Mouse (Mus musculus) neural tube, embryonic 11.5 days (tissue): ENCODE data around the gene Zfp536. TPM values are rescaled to one million over a fixed set of nuclear protein-coding genes. Genes with fewer than 3 reads are reported as not detected.

Experiments
- ATAC-seq: fragments of 200-750 bp; cut with Nextera tagmentation; 2 replicates; pipeline ENCODE4 v1.8.0; 2017; ENCODE audit warnings: moderate number of reproducible peaks, mild to moderate bottlenecking, moderate TSS enrichment, moderate library complexity; ENCODE audit not compliant: insufficient read depth, low FRiP score, low TSS enrichment
- DNase-seq: peaks from one replicate; pipeline ENCODE4 v3.0.0-alpha.2; 2015; ENCODE audit warnings: low spot score
- H3K27ac ChIP-seq: fragments of 300-500 bp; sonication (generic); 2 replicates; pipeline ENCODE4 v1.5.1; 2014; ENCODE audit warnings: low read depth, mild to moderate bottlenecking, low read length
- H3K27me3 ChIP-seq: fragments of 300-500 bp; sonication (generic); 2 replicates; pipeline ENCODE4 v1.6.1; 2014; ENCODE audit warnings: mild to moderate bottlenecking, low read length, mixed read lengths; ENCODE audit not compliant: control insufficient read depth, insufficient read depth
- H3K36me3 ChIP-seq: fragments of 300-500 bp; sonication (generic); 2 replicates; pipeline ENCODE4 v1.6.1; 2014; ENCODE audit warnings: mild to moderate bottlenecking, low read length, moderate library complexity, mixed read lengths; ENCODE audit not compliant: control insufficient read depth, insufficient read depth
- H3K4me1 ChIP-seq: fragments of 300-500 bp; sonication (generic); 2 replicates; pipeline ENCODE4 v1.6.1; 2014; ENCODE audit warnings: low read length, mixed read lengths; ENCODE audit not compliant: control insufficient read depth, insufficient read depth
- H3K4me2 ChIP-seq: fragments of 300-500 bp; sonication (generic); 2 replicates; pipeline ENCODE4 v1.6.1; 2014; ENCODE audit warnings: low read depth, mild to moderate bottlenecking, moderate library complexity
- H3K4me3 ChIP-seq: fragments of 300-500 bp; sonication (generic); 2 replicates; pipeline ENCODE4 v1.5.1; 2014; ENCODE audit warnings: low read depth, low read length
- H3K9ac ChIP-seq: fragments of 300-500 bp; sonication (generic); 2 replicates; pipeline ENCODE4 v1.6.1; 2014; ENCODE audit warnings: mild to moderate bottlenecking, low read length
- H3K9me3 ChIP-seq: fragments of 300-500 bp; sonication (generic); 2 replicates; pipeline ENCODE4 v1.6.1; 2016; ENCODE audit warnings: low read length; ENCODE audit not compliant: control insufficient read depth
- WGBS: fragments of 180-500 bp; shearing (Covaris S2); extraction: QIAGEN DNeasy Blood & Tissue Kit; methylation state at CpG from one replicate; pipeline ENCODE4 v1.1.7; 2014; 5-methylcytosine and 5-hydroxymethylcytosine counted together
- polyA plus RNA-seq: library from polyadenylated mRNA; unstranded; fragments of >200 nt; fragmentation: Nextera tagmentation; extraction: Ambion mirVana; gene quantifications from 2 replicates; pipeline ENCODE4 v1.2.1, GENCODE M21; 2014

The Zfp536 gene
- polyA plus RNA-seq, 1 experiment from 2014 or later, result 23.6 TPM

DNA sequence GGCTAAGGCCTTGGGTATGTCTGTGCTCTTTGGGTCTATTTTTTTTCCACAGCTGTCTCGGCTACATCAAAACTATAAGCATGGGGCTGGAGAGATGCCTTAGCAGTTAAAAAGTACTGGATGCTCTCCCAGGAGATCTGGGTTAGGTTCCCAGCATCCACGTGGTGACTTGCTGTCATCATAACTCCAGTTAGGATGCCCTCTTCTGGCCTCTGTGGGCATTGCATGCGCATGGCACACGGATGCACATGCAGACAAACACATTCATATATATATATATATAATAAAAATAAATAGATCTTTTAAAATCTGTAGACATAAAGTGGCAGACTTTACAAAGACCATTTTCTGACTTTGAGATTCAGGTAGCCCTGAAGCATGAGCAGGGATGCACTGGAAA, 290.9 kb downstream of the Zfp536 start:
- no peak for DNase-seq

GRCm38 (mm10) chr7:37481165-37481564, 292.3 kb downstream of the Zfp536 start:
- Histone ChIP-seq H3K9me3 (no peaks in the 10 kb centered on the region), H3K4me1 (no peaks in the 10 kb centered on the region; the same call in 1 of the 2 replicates), H3K4me3 (no peak overlapping the region), H3K4me2 (no peak overlapping the region), H3K27ac (no peak overlapping the region), H3K27me3 (no peaks in the 10 kb centered on the region), H3K9ac (no peak overlapping the region), H3K36me3 (no peaks in the 10 kb centered on the region)
- no peak for DNase-seq
- WGBS, result 84% methylated on average over 6 of the region's 6 CpGs
- ATAC-seq, result no peak

More for the DNA sequence above, 290.9 kb downstream of the Zfp536 start:
- 70% methylated on average over 4 of the region's 4 CpGs for WGBS
- no peak overlapping the region for H3K4me2 ChIP-seq
- H3K27me3 ChIP-seq, result no peaks in the 10 kb centered on the region
- ATAC-seq, result no peak
- no peak overlapping the region for H3K9ac ChIP-seq
- no peaks in the 10 kb centered on the region; the same call in 1 of the 2 replicates for H3K4me1 ChIP-seq
- no peaks in the 10 kb centered on the region for H3K9me3 ChIP-seq
- no peak overlapping the region for H3K27ac ChIP-seq
- H3K36me3 ChIP-seq, result no peaks in the 10 kb centered on the region
- H3K4me3 ChIP-seq, result no peak overlapping the region

- WGBS, result 85% methylated on average over 5 of the region's 5 CpGs
- Histone ChIP-seq H3K9me3 (no peaks in the 10 kb centered on the region), H3K4me3 (no peak overlapping the region), H3K27me3 (no peaks in the 10 kb centered on the region), H3K36me3 (no peaks in the 10 kb centered on the region), H3K4me2 (no peak overlapping the region), H3K27ac (no peak overlapping the region), H3K4me1 (peaks cover 2% of the 10 kb centered on the region; the same call in 1 of the 2 replicates), H3K9ac (no peak overlapping the region)
- DNase-seq (no peak), ATAC-seq (no peak)
Observed at GRCm38 (mm10) chr7:37477309-37477708, 296.1 kb downstream of the Zfp536 start.

DNA sequence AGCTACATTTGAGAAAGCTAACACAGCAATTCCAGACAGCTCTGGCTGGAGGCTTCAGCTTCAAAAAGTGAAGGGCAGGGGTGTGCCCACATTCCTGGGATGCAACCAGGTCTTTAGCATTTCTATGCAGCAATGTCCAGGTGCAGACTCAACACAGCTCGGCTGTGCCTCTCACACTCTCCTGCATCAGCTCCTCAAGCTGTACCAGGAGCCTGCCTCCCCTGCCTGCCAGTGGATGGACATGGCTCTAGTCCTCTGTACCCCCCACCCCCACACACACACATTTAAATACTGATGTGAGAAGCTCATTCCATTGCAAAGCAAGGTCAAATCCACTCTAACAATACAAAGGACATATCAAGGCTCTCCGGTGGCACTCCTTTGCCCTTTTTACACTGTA, 298.0 kb downstream of the Zfp536 start:
- Histone ChIP-seq H3K9ac (no peak overlapping the region), H3K9me3 (no peaks in the 10 kb centered on the region), H3K4me1 (peaks cover 2% of the 10 kb centered on the region; the same call in 1 of the 2 replicates), H3K27me3 (no peaks in the 10 kb centered on the region), H3K4me3 (no peak overlapping the region), H3K27ac (no peak overlapping the region), H3K4me2 (no peak overlapping the region), H3K36me3 (no peaks in the 10 kb centered on the region)
- ATAC-seq (no peak), DNase-seq (no peak)
- WGBS, result 70% methylated on average over 2 of the region's 2 CpGs

DNA sequence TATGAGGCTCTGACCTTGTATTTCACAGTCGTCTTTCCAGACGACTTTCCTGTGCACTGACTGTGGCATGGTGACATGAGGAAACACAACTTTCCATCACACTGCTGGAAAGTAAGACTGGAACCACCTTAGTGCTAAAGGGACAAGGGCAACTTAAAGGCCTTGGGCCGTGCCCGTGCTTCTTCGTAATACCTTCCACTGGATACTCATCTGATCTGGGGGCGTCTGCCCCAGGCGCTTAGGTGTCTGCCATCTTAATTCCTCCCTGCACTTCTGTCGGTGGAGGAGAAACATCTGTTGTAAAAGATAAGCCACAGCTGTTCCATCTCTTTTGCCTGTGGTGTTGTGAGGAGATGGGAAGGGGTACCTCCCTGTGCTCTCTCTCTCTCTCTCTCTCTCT, 299.2 kb downstream of the Zfp536 start:
- no peak overlapping the region for H3K27ac ChIP-seq
- no peaks in the 10 kb centered on the region for H3K36me3 ChIP-seq
- no peak overlapping the region for H3K9ac ChIP-seq
- H3K27me3 ChIP-seq, result no peaks in the 10 kb centered on the region
- 82% methylated on average over 8 of the region's 8 CpGs for WGBS
- no peak overlapping the region for H3K4me3 ChIP-seq
- ATAC-seq (no peak), DNase-seq (no peak)
- peaks cover 2% of the 10 kb centered on the region; the same call in 1 of the 2 replicates for H3K4me1 ChIP-seq
- H3K9me3 ChIP-seq, result no peaks in the 10 kb centered on the region
- H3K4me2 ChIP-seq, result no peak overlapping the region

DNA sequence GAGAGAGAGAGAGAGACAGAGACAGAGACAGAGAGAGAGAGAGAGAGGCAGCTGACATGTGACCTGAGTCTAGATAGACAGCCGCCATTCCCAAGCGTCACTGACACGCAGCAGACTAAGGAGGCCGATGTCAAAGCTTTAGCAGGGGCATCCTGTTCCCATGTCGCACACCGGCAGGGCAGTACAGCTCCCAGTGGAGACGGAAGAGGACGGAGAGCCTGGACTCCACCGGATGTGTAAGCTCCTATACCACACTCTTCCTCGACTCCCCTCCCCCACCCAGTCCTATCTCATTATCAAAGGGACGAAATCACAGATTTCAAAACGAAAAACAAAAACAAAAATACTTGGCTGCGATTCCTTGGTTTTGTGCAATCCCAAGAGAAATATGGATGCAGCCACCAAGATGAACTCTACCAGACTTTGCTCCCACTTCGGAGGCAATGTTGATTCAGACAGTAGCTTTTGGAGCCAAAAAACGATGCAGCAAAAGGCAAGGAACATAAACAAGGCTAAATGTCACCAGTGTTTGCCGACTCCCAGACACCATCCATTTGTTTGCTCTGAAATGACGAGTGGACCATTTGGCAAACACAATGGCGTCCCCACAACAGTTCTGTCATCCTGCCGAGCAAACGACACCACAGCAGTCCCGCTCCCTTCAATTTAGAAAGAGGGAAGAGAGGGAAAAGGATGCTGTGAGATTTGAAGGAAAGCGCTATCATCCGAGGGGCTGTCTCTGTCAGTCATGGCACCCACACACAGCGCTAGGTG, 299.9 kb downstream of the Zfp536 start:
- DNase-seq (no peak), ATAC-seq (no peak)
- 57% methylated on average over 24 of the region's 24 CpGs for WGBS
- no peaks in the 10 kb centered on the region for H3K27me3 ChIP-seq
- H3K4me3 ChIP-seq, result no peak overlapping the region
- no peak overlapping the region for H3K27ac ChIP-seq
- H3K36me3 ChIP-seq, result no peaks in the 10 kb centered on the region
- no peaks in the 10 kb centered on the region for H3K9me3 ChIP-seq
- H3K4me1 ChIP-seq, result peaks cover 2% of the 10 kb centered on the region; the same call in 1 of the 2 replicates
- H3K9ac ChIP-seq, result no peak overlapping the region
- no peak overlapping the region for H3K4me2 ChIP-seq

- Histone ChIP-seq H3K27ac (no peak overlapping the region), H3K9ac (no peak overlapping the region), H3K9me3 (no peaks in the 10 kb centered on the region), H3K4me2 (no peak overlapping the region), H3K4me1 (peaks cover 2% of the 10 kb centered on the region; the same call in 1 of the 2 replicates), H3K4me3 (no peak overlapping the region), H3K36me3 (no peaks in the 10 kb centered on the region), H3K27me3 (no peaks in the 10 kb centered on the region)
- no peak for DNase-seq
- ATAC-seq, result no peak
- WGBS, result 51% methylated on average over 8 of the region's 8 CpGs
Observed at GRCm38 (mm10) chr7:37471726-37472125, 301.7 kb downstream of the Zfp536 start.

- H3K9me3 ChIP-seq, result no peaks in the 10 kb centered on the region
- WGBS, result 40% methylated on average over 9 of the region's 9 CpGs
- ATAC-seq (no peak), DNase-seq (no peak)
- H3K9ac ChIP-seq, result no peak overlapping the region
- H3K27ac ChIP-seq, result no peak overlapping the region
- no peak overlapping the region for H3K4me3 ChIP-seq
- no peaks in the 10 kb centered on the region for H3K36me3 ChIP-seq
- H3K27me3 ChIP-seq, result no peaks in the 10 kb centered on the region
- H3K4me1 ChIP-seq, result peaks cover 5% of the 10 kb centered on the region
- no peak overlapping the region for H3K4me2 ChIP-seq
Observed at GRCm38 (mm10) chr7:37466477-37467243, 306.8 kb downstream of the Zfp536 start.
